Mouse (Mus musculus): ENCODE measurements around the gene Pafah1b1. TPM values are rescaled to one million over a fixed set of nuclear protein-coding genes. Genes with fewer than 3 reads are reported as not detected.

The Pafah1b1 gene
- total and polyA plus RNA-seq, 2 experiments, result 8.1 to 40.6 TPM

DNA sequence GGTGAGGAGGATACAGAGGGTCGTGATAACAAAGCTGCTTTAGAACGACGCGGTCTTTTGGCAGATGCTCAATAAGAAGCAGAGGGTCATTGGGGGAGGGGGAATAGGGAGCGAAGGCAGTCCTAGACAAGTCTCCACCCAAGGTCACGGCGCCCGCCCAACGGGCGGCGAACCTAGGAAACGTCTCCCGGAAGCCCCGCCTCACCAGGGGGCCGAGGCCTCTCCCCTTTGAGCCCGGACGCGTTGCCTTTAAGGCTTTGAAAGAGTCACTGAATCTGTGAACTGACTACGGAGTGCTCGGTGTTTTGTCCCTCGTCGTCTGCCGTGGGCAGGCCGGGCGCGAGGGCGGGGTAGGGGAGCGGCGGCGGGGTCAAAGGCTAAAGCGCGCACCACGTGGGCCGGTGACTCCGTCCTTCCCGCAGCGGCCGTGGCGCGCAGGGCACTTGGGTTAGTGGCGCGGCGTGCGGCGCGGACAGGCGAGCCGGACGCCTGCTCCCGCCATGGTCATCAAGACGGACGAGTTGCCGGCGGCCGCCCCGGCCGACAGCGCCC is 75.3 kb downstream of the Pafah1b1 start, which contains the start of gene Cluh:
Cluh (plus strand) TSS at position 401 of the 552 bp plus-strand sequence.
- Histone ChIP-seq H3K4me1 (ENCODE audit: control insufficient read depth, insufficient read depth, low read length) (peaks cover 36% of the 10 kb centered on the region), H3K4me3 (ENCODE audit: insufficient read depth, low read depth, low read length) (peak within 1 kb of the TSS; percentile 98), H3K79me2 (ENCODE audit: control insufficient read depth, insufficient read depth, low read length) (peaks cover 42% of the 10 kb centered on the region), H3K36me3 (ENCODE audit: control insufficient read depth, insufficient read depth, low read length) (peaks cover 5% of the 10 kb centered on the region), H3K9ac (ENCODE audit: low read depth, low read length) (peak within 1 kb of the TSS; percentile 99), H3K27me3 (ENCODE audit: control insufficient read depth, insufficient read depth, low read length) (no peaks in the 10 kb centered on the region), H3K27ac (replicated peaks; ENCODE audit: insufficient read depth, low read depth, low read length) (peak within 1 kb of the TSS; percentile 98)
- TF ChIP-seq POLR2A (IDR thresholded peaks at IDR 0.05; ENCODE audit: extremely low read depth, insufficient read depth, low read length), result peak; percentile 89
- TF ChIP-seq CTCF (IDR thresholded peaks at IDR 0.05; ENCODE audit: low read depth, low read length), result no peak
- DNase-seq (ENCODE audit: extremely low read depth, low read depth, low spot score), result peak; percentile 95
- WGBS, result under 1% methylated on average over 58 of the region's 58 CpGs

DNA sequence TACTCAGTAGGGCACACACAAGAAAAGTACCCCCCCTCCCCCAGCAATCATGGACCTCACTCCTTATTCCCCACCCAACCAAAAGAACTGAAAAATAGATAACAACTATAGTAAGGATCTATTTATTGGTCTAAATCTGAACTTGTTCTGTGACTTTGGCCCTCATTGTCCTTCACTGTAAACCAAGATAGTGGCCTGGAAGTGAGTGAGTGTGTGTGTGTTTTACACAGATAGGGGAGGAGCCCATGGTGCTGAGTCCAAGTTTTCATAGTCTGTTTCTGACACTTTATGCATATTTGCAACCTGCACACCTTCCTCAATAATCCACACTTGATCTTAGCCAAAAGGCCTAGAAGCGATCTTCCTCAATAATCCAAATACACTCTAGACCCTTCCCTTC is 75.8 kb downstream of the Pafah1b1 start:
- TF ChIP-seq POLR2A (IDR thresholded peaks at IDR 0.05; ENCODE audit: extremely low read depth, insufficient read depth, low read length) (no peak), CTCF (IDR thresholded peaks at IDR 0.05; ENCODE audit: low read depth, low read length) (no peak)
- no peaks in the 10 kb centered on the region for H3K27me3 ChIP-seq (ENCODE audit: control insufficient read depth, insufficient read depth, low read length)
- H3K79me2 ChIP-seq (ENCODE audit: control insufficient read depth, insufficient read depth, low read length), result peaks cover 37% of the 10 kb centered on the region
- 12% methylated on average over 1 of the region's 1 CpGs for WGBS
- peaks cover 1% of the 10 kb centered on the region for H3K36me3 ChIP-seq (ENCODE audit: control insufficient read depth, insufficient read depth, low read length)
- DNase-seq (ENCODE audit: extremely low read depth, low read depth, low spot score), result no peak
- peak overlapping the region; percentile 65 for H3K9ac ChIP-seq (ENCODE audit: low read depth, low read length)
- H3K27ac ChIP-seq (replicated peaks; ENCODE audit: insufficient read depth, low read depth, low read length), result peak overlapping the region; percentile 86
- peaks cover 33% of the 10 kb centered on the region for H3K4me1 ChIP-seq (ENCODE audit: control insufficient read depth, insufficient read depth, low read length)
- peak overlapping the region; percentile 48 for H3K4me3 ChIP-seq (ENCODE audit: insufficient read depth, low read depth, low read length)

DNA sequence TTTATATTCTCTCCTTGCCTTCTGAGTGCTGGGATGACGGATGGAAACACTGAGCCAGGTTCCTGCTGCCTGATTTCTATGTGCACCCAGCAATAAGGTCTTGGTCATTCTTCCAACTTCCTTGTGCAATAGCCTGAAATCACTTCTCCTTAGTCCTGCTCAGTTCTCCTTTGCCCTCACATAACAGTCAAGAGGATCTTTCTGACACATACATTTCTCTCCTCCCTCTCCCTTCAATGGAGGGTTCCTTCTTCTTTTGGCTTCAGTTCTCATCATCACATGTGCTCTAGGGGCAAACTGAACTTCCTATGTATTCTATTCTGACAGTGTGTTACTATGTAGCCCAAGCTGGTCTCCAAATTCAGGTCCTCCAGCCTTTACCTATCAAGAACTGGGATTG is 76.5 kb downstream of the Pafah1b1 start:
- no peak overlapping the region for H3K9ac ChIP-seq (ENCODE audit: low read depth, low read length)
- H3K4me1 ChIP-seq (ENCODE audit: control insufficient read depth, insufficient read depth, low read length), result peaks cover 27% of the 10 kb centered on the region
- no peaks in the 10 kb centered on the region for H3K36me3 ChIP-seq (ENCODE audit: control insufficient read depth, insufficient read depth, low read length)
- H3K27me3 ChIP-seq (ENCODE audit: control insufficient read depth, insufficient read depth, low read length), result no peaks in the 10 kb centered on the region
- no peak overlapping the region for H3K4me3 ChIP-seq (ENCODE audit: insufficient read depth, low read depth, low read length)
- peaks cover 30% of the 10 kb centered on the region for H3K79me2 ChIP-seq (ENCODE audit: control insufficient read depth, insufficient read depth, low read length)
- TF ChIP-seq POLR2A (IDR thresholded peaks at IDR 0.05; ENCODE audit: extremely low read depth, insufficient read depth, low read length) (no peak), CTCF (IDR thresholded peaks at IDR 0.05; ENCODE audit: low read depth, low read length) (no peak)
- peak; percentile 52 for DNase-seq (ENCODE audit: extremely low read depth, low read depth, low spot score)
- H3K27ac ChIP-seq (replicated peaks; ENCODE audit: insufficient read depth, low read depth, low read length), result no peak overlapping the region
- 92% methylated on average over 1 of the region's 1 CpGs for WGBS

GRCm38 (mm10) chr11:74639628-74640027 is 84.8 kb downstream of the Pafah1b1 start:
- Histone ChIP-seq H3K4me3 (ENCODE audit: insufficient read depth, low read depth, low read length) (no peak overlapping the region), H3K27ac (replicated peaks; ENCODE audit: insufficient read depth, low read depth, low read length) (no peak overlapping the region), H3K9ac (ENCODE audit: low read depth, low read length) (no peak overlapping the region), H3K27me3 (ENCODE audit: control insufficient read depth, insufficient read depth, low read length) (no peaks in the 10 kb centered on the region), H3K36me3 (ENCODE audit: control insufficient read depth, insufficient read depth, low read length) (no peaks in the 10 kb centered on the region), H3K79me2 (ENCODE audit: control insufficient read depth, insufficient read depth, low read length) (no peaks in the 10 kb centered on the region), H3K4me1 (ENCODE audit: control insufficient read depth, insufficient read depth, low read length) (peaks cover 10% of the 10 kb centered on the region; the same call in 1 of the 2 replicates)
- no peak for DNase-seq (ENCODE audit: extremely low read depth, low read depth, low spot score)
- TF ChIP-seq CTCF (IDR thresholded peaks at IDR 0.05; ENCODE audit: low read depth, low read length) (no peak), POLR2A (IDR thresholded peaks at IDR 0.05; ENCODE audit: extremely low read depth, insufficient read depth, low read length) (no peak)
- WGBS, result 45% methylated on average over 1 of the region's 1 CpGs

- DNase-seq (ENCODE audit: extremely low read depth, low read depth, low spot score), result no peak
- 17% methylated on average over 9 of the region's 9 CpGs for WGBS
- H3K27ac ChIP-seq (replicated peaks; ENCODE audit: insufficient read depth, low read depth, low read length), result peak overlapping the region; percentile 60
- H3K4me3 ChIP-seq (ENCODE audit: insufficient read depth, low read depth, low read length), result peak overlapping the region; percentile 78
- H3K9ac ChIP-seq (ENCODE audit: low read depth, low read length), result peak overlapping the region; percentile 58
- peaks cover 10% of the 10 kb centered on the region; the same call in 1 of the 2 replicates for H3K4me1 ChIP-seq (ENCODE audit: control insufficient read depth, insufficient read depth, low read length)
- H3K27me3 ChIP-seq (ENCODE audit: control insufficient read depth, insufficient read depth, low read length), result no peaks in the 10 kb centered on the region
- no peaks in the 10 kb centered on the region for H3K36me3 ChIP-seq (ENCODE audit: control insufficient read depth, insufficient read depth, low read length)
- no peaks in the 10 kb centered on the region for H3K79me2 ChIP-seq (ENCODE audit: control insufficient read depth, insufficient read depth, low read length)
- no peak for TF ChIP-seq POLR2A (IDR thresholded peaks at IDR 0.05; ENCODE audit: extremely low read depth, insufficient read depth, low read length)
- TF ChIP-seq CTCF (IDR thresholded peaks at IDR 0.05; ENCODE audit: low read depth, low read length), result no peak
These were observed 85.6 kb downstream of the Pafah1b1 start for GRCm38 (mm10) chr11:74638791-74639411.
